Mouse (Mus musculus) spleen, adult 2 months (tissue): ENCODE measurements at regions not wholly inside any gene's neighbourhood (a gene's known extent, or its start where the extent isn't known, plus 50 kb on each side); places are given as distances from the start of the nearest gene placed in this dataset.

Source experiments
- CTCF ChIP-seq: fragments of 200-500 bp; IDR thresholded peaks from 2 replicates; pipeline ENCODE4 v1.5.1; 2011; ENCODE audit warnings: mild to moderate bottlenecking, inconsistent platforms; ENCODE audit not compliant: insufficient read depth, insufficient read length, insufficient replicate concordance; ENCODE audit errors: extremely low read depth
- POLR2A ChIP-seq: fragments of 200-500 bp; IDR thresholded peaks from 2 replicates; pipeline ENCODE4 v1.6.1; 2011; ENCODE audit warnings: low read depth, low read length, inconsistent platforms

DNA sequence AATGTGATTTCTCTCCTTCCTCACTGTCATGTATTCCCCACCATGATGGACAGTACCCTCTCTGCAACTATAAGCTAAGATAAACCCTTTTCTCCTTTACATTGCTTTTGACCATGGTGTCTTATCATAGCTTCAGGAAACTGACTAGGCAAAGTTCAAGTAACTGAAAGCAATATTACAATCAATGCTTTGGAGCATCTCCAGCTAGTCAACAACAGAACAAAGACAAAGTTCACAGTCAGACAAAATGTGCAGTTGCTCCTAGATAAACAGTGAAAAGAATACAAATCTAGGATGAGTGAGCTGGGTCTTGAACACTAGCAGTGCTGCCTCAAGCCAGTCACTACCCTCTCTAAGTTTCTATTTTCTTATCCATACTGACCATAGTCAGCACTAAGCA lies 100.2 kb upstream of the Dynlrb2 start:
- TF ChIP-seq POLR2A (no peak), CTCF (no peak)
